Mouse (Mus musculus) kidney, embryonic 16.5 days (tissue): ENCODE measurements around the gene Cacna1f. TPM values are rescaled to one million over a fixed set of nuclear protein-coding genes. Genes with fewer than 3 reads are reported as not detected.
A peak's percentile ranks its signal among the peaks of the same experiment; 100 is the strongest.

ENCODE experiments used
- ATAC-seq: fragments of 200-750 bp; cut with Nextera tagmentation; 2 replicates; pipeline ENCODE4 v1.8.0; 2017; ENCODE audit warnings: moderate TSS enrichment; ENCODE audit not compliant: low FRiP score, low TSS enrichment
- H3K27ac ChIP-seq: fragments of 300-500 bp; sonication (generic); 2 replicates; pipeline ENCODE4 v1.5.1; 2014; ENCODE audit warnings: low read length
- H3K27me3 ChIP-seq: fragments of 300-500 bp; sonication (generic); 2 replicates; pipeline ENCODE4 v1.6.1; 2014; ENCODE audit warnings: low read length, control low read depth, mixed read lengths; ENCODE audit not compliant: insufficient read depth
- H3K36me3 ChIP-seq: fragments of 300-500 bp; sonication (generic); 2 replicates; pipeline ENCODE4 v1.6.1; 2014; ENCODE audit warnings: low read length, control low read depth, mixed read lengths; ENCODE audit not compliant: insufficient read depth
- H3K4me1 ChIP-seq: fragments of 300-500 bp; sonication (generic); 2 replicates; pipeline ENCODE4 v1.6.1; 2014; ENCODE audit warnings: low read length, control low read depth, mixed read lengths; ENCODE audit not compliant: insufficient read depth
- H3K4me2 ChIP-seq: fragments of 300-500 bp; sonication (generic); replicated peaks from 2 replicates; pipeline ENCODE4 v1.6.1; 2014; ENCODE audit warnings: low read depth, low read length
- H3K4me3 ChIP-seq: fragments of 300-500 bp; sonication (generic); 2 replicates; pipeline ENCODE4 v1.5.1; 2014; ENCODE audit warnings: mild to moderate bottlenecking, low read length
- H3K9ac ChIP-seq: fragments of 300-500 bp; sonication (generic); replicated peaks from 2 replicates; pipeline ENCODE4 v1.6.1; 2014; ENCODE audit warnings: low read length
- H3K9me3 ChIP-seq: fragments of 300-500 bp; sonication (generic); 2 replicates; pipeline ENCODE4 v1.6.1; 2016; ENCODE audit warnings: low read length, control low read depth
- WGBS: fragments of 180-500 bp; shearing (Covaris S2); extraction: QIAGEN DNeasy Blood & Tissue Kit; methylation state at CpG from one replicate; pipeline ENCODE4 v1.1.7; 2014; 5-methylcytosine and 5-hydroxymethylcytosine counted together
- polyA plus RNA-seq: library from polyadenylated mRNA; unstranded; fragments of >200 nt; fragmentation: Nextera tagmentation; extraction: Ambion mirVana; gene quantifications from 2 replicates; pipeline ENCODE4 v1.2.1, GENCODE M21; 2015

The Cacna1f gene
- polyA plus RNA-seq, 1 experiment from 2014 or later, result 0.09 TPM

DNA sequence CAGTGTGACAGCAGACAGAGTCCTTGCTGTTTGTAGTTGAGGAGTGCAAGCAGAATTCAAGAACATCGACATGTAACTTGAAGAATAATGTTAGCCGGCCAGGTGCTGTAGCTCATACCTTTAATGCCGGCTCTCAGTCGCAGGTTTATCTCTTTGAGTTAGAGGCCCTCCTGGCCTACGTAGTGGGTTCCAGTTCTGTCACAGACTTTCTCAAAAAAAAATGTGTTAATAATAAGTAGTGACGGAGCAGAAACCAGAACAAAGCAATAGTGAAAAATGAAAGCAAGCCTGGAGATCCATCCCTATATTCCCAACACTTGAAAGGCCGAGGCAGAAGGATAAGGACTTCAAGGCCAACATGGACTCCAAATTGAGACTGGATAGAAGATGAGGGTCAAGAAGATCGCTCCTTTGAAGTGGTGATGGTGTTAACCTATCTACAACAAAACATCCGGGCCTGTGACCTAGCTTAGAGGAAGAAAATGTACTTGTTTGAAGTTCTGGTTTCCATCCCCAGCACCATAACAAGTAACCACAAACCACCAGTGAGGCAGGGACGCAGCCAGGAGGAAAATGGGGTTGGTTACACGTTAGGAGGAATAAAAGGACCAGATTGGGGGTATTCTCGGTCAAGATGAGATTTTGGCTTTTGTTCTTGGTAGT, 11.1 kb downstream of the Cacna1f start:
- 83% methylated on average over 12 of the region's 12 CpGs for WGBS
- H3K4me2 ChIP-seq, result no peak overlapping the region
- no peaks in the 10 kb centered on the region for H3K27me3 ChIP-seq
- no peaks in the 10 kb centered on the region; the same call in 1 of the 2 replicates for H3K9me3 ChIP-seq
- no peak for ATAC-seq
- no peak overlapping the region for H3K9ac ChIP-seq
- H3K4me3 ChIP-seq, result no peak overlapping the region
- H3K27ac ChIP-seq, result no peak overlapping the region
- no peaks in the 10 kb centered on the region for H3K36me3 ChIP-seq
- no peaks in the 10 kb centered on the region for H3K4me1 ChIP-seq

- H3K27me3 ChIP-seq, result no peaks in the 10 kb centered on the region
- no peaks in the 10 kb centered on the region for H3K4me1 ChIP-seq
- no peaks in the 10 kb centered on the region for H3K36me3 ChIP-seq
- H3K9ac ChIP-seq, result no peak overlapping the region
- no peaks in the 10 kb centered on the region for H3K9me3 ChIP-seq
- ATAC-seq, result no peak
- WGBS, result 93% methylated on average over 6 of the region's 6 CpGs
- H3K4me3 ChIP-seq, result no peak overlapping the region
- no peak overlapping the region for H3K27ac ChIP-seq
- H3K4me2 ChIP-seq, result no peak overlapping the region
Observed at GRCm38 (mm10) chrX:7632560-7632959, 25.7 kb downstream of the Cacna1f start.

- no peak overlapping the region for H3K4me2 ChIP-seq
Observed at GRCm38 (mm10) chrX:7635101-7635500, 28.2 kb downstream of the Cacna1f start.

DNA sequence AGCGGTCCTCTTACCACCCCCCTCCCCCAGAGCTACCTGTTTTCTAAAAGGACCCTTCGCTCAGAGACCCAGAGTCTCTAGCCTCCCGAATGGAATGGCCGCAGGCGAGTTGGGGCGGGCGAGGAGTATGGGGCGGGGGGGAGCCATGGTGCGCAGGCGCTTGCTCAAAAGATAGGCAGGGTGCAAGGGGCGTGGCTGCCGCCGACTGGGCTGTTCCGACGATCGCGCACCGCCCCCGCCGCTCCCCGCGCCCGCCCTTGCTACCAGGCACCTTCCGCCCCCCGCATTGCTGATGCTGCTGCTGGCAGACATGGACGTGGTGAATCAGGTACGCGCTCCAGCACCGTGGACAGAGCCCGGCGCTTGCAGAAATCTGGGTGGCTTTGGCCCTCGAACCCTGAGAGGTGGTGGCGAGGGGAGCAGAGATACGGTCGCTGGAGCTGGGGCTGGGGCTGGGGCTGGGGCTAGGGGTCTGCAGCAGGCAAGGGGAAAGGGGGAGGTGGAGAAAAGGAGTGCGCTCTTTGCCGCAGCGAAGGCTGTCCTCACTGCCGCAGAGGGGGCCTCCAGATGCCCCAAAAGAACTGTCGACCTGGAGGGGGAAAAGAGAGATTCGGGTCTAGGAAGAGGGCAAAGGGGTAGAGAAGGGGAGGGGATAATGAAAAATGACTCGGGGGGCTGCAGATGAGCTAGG, 31.7 kb downstream of the Cacna1f start, which contains the start of gene Syp:
TSS of gene Syp (plus strand) at position 71 of the 691 bp plus-strand sequence.
- peak within 1 kb of the TSS; percentile 39 for H3K4me3 ChIP-seq
- no peak within 1 kb of the TSS for H3K9ac ChIP-seq
- no peaks in the 10 kb centered on the region; the same call in 1 of the 2 replicates for H3K27me3 ChIP-seq
- no peaks in the 10 kb centered on the region for H3K36me3 ChIP-seq
- H3K4me2 ChIP-seq, result peak within 1 kb of the TSS; percentile 53
- H3K27ac ChIP-seq, result no peak within 1 kb of the TSS
- 26% methylated on average over 37 of the region's 42 CpGs for WGBS
- H3K9me3 ChIP-seq, result no peaks in the 10 kb centered on the region
- ATAC-seq, result peak; percentile 87
- no peaks in the 10 kb centered on the region for H3K4me1 ChIP-seq

More at GRCm38 (mm10) chrX:7635101-7635500, 28.2 kb downstream of the Cacna1f start:
- Histone ChIP-seq H3K4me1 (no peaks in the 10 kb centered on the region), H3K9me3 (no peaks in the 10 kb centered on the region), H3K27ac (no peak overlapping the region), H3K9ac (no peak overlapping the region), H3K36me3 (no peaks in the 10 kb centered on the region), H3K27me3 (no peaks in the 10 kb centered on the region; the same call in 1 of the 2 replicates), H3K4me3 (no peak overlapping the region)
- no peak for ATAC-seq
- 72% methylated on average over 3 of the region's 3 CpGs for WGBS

- no peak overlapping the region for H3K4me2 ChIP-seq
- H3K36me3 ChIP-seq, result no peaks in the 10 kb centered on the region
- no peaks in the 10 kb centered on the region for H3K9me3 ChIP-seq
- H3K27me3 ChIP-seq, result no peaks in the 10 kb centered on the region; the same call in 1 of the 2 replicates
- H3K9ac ChIP-seq, result no peak overlapping the region
- H3K4me3 ChIP-seq, result no peak overlapping the region
- H3K27ac ChIP-seq, result no peak overlapping the region
- 32% methylated on average over 13 of the region's 13 CpGs for WGBS
- no peak for ATAC-seq
- no peaks in the 10 kb centered on the region for H3K4me1 ChIP-seq
Observed at GRCm38 (mm10) chrX:7639536-7640325, 32.8 kb downstream of the Cacna1f start.

- Histone ChIP-seq H3K4me1 (no peaks in the 10 kb centered on the region), H3K9ac (no peak overlapping the region), H3K27ac (no peak overlapping the region), H3K36me3 (no peaks in the 10 kb centered on the region), H3K9me3 (no peaks in the 10 kb centered on the region), H3K27me3 (no peaks in the 10 kb centered on the region; the same call in 1 of the 2 replicates), H3K4me3 (no peak overlapping the region), H3K4me2 (no peak overlapping the region)
- ATAC-seq, result no peak
- 37% methylated on average over 12 of the region's 12 CpGs for WGBS
Observed at GRCm38 (mm10) chrX:7640785-7641184, 33.9 kb downstream of the Cacna1f start.

GRCm38 (mm10) chrX:7645349-7645748, 38.5 kb downstream of the Cacna1f start:
- no peak overlapping the region for H3K4me3 ChIP-seq
- no peak overlapping the region for H3K4me2 ChIP-seq
- H3K9ac ChIP-seq, result no peak overlapping the region
- no peaks in the 10 kb centered on the region for H3K36me3 ChIP-seq
- H3K27ac ChIP-seq, result no peak overlapping the region
- no peaks in the 10 kb centered on the region; the same call in 1 of the 2 replicates for H3K27me3 ChIP-seq
- no peaks in the 10 kb centered on the region for H3K4me1 ChIP-seq
- WGBS, result 18% methylated on average over 5 of the region's 5 CpGs
- H3K9me3 ChIP-seq, result no peaks in the 10 kb centered on the region
- ATAC-seq, result no peak

GRCm38 (mm10) chrX:7648671-7649304, 41.9 kb downstream of the Cacna1f start:
- Histone ChIP-seq H3K9me3 (no peaks in the 10 kb centered on the region), H3K4me3 (peak overlapping the region; percentile 51), H3K36me3 (no peaks in the 10 kb centered on the region), H3K9ac (peak overlapping the region; percentile 71), H3K4me2 (peak overlapping the region; percentile 54), H3K27me3 (no peaks in the 10 kb centered on the region), H3K27ac (peak overlapping the region; percentile 79), H3K4me1 (no peaks in the 10 kb centered on the region)
- 20% methylated on average over 25 of the region's 25 CpGs for WGBS
- ATAC-seq, result peak; percentile 98

DNA sequence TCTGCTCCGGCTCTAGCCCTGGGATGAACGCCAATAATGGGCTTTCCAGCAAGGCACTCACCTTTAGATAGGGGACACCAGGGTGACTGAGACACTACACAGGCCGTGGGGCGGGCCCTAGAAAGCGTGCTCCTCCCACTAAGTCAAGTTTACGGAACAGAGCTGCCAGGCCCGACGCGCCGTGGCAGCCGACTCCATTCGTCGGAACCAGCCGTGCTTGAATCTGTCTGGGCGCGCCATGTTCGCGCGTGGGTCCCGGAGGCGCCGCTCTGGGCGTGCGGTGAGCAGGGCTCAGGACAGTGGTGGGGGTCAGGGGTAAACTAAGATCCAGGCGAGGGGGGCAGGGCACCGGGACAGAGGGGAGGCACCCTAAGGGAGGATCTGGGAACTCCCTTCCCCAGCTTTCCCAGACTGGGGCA, 50.3 kb downstream of the Cacna1f start, which contains the start of gene Prickle3:
TSS of gene Prickle3 (plus strand) at position 40 of the 419 bp plus-strand sequence.
- H3K4me2 ChIP-seq, result peak within 1 kb of the TSS; percentile 56
- H3K9me3 ChIP-seq, result no peaks in the 10 kb centered on the region
- ATAC-seq, result peak; percentile 58; the same call in 1 of the 2 replicates
- H3K4me3 ChIP-seq, result peak within 1 kb of the TSS; percentile 56
- peaks cover 9% of the 10 kb centered on the region for H3K4me1 ChIP-seq
- H3K9ac ChIP-seq, result peak within 1 kb of the TSS; percentile 75
- 18% methylated on average over 26 of the region's 26 CpGs for WGBS
- H3K36me3 ChIP-seq, result no peaks in the 10 kb centered on the region
- H3K27me3 ChIP-seq, result no peaks in the 10 kb centered on the region
- peak within 1 kb of the TSS; percentile 91 for H3K27ac ChIP-seq
